Mouse (Mus musculus): Measurements from ENCODE around the gene Polrmt.

Polrmt gene

DNA sequence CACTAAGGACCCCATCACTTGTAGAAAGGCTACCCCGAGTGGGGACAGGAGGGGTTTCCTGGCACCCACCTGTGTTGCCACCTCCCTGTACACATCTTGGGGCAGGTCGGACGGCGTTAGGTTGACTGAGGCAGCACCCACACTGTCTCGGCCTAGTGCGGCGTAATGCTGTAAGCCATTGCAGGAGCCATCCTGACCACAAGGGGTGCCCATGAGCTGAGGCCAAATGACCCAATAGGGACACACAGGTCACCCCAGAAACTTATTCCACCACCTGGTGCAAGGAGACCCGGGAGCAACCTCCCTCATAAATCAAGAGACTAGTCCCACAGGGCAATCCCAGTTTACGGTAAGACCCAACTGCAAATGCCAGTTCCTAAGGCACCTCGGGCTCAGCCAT is 8.1 kb downstream of the Polrmt start:
- no peak for DNase-seq

DNA sequence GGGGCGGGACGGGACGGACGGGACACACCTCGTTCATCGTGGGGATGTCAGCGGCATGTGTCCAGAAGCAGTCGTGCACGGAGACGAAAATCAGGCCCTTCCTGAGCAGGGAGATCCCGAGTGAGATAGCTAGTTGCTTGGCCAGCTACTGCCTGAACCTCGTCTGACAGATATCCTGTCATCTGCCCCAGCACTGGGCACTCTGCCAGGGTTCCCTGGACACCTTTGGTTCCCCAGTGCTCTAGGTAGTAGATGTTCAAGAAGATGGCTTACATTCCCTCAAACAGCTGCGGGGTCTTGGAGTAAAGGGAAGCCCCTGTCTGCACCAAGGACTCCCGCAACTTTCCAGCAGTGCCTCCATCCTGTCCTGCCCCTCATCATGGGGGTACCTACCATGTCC is 9.7 kb downstream of the Polrmt start:
- DNase-seq: no peak

DNA sequence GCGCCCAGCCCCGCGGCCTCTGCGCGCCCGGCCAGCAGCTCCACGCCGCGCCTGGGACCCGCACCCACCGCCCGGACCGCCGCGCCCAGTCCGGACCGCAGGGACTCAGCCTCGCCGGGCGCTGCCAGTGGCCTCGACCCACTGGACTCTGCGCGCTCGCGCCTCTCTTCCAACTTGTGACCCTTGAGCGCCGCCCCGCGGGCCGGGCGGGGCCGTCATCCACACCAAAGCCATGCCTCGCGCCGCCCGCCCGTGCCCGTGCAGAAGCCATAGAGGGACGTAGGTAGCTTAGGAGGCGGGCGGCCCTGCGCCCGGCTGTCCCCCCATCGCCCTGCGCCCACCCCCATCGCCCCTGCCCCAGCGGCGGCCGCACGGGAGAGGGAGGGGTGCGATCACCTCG is 11.0 kb downstream of the Polrmt start:
- DNase-seq: no peak

DNA sequence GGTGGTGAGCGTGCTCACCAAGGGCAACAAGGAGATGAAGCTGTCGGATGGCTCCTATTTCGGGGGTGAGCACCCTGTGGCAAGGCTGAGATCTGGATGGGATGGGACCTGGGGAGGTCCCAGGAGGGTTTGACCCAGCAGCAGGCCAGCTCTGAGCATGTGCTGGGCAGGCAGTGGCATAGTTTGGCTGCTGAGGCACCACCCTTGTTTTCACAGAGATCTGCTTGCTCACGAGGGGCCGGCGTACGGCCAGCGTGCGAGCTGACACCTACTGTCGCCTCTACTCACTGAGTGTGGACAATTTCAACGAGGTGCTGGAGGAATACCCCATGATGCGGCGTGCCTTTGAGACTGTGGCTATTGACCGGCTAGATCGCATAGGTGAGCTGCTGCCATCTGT is 12.5 kb downstream of the Polrmt start:
- DNase-seq: no peak

DNA sequence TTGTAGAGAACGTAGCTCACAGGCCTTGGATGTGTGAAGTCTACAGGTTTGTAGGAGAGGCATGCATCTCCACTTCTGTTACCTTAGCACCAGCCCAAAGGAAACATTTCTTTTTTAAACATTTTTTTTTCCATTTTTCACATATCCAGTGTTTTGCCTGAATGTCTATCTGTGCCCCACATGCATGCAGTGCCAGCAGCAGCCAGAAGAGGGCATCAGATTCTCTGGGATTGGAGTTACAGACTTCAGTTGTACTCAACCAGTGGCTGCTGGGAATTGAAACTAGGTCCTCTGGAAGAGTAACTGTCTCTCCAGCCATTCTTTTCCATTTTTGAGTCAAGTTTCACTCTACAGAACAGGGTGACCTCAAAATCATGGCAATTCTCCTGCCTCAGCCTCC is 13.9 kb downstream of the Polrmt start:
- no peak for DNase-seq

DNA sequence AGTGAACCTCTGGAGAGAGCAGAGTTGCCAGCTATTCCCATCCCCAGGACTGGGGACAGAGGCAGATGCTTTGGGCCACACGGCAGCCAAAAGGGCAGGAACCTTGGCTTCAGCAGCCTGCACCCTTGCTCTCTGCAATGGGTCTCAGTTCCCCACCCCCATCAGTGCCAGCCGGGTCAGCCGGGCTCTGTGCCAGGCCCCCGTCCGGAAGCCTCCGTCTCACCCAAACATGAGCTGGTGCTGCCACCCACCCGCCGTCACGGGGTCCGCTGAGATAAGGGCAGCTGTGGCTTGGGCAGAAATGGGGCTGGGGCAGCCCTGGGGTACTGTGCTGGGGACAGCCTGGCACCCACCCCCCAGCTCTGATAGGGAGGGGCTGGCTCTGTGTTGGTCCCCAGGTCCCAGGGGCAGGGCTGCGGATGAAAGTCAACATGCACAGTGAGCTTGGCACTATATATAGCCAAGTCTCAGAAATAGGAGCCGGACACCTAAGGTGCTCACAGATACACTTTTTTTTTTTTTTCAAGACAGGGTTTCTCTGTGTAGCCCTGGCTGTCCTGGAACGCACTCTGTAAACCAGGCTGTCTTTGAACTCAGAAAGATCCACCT is 16.9 kb downstream of the Polrmt start:
- peak; percentile 84 for DNase-seq

DNA sequence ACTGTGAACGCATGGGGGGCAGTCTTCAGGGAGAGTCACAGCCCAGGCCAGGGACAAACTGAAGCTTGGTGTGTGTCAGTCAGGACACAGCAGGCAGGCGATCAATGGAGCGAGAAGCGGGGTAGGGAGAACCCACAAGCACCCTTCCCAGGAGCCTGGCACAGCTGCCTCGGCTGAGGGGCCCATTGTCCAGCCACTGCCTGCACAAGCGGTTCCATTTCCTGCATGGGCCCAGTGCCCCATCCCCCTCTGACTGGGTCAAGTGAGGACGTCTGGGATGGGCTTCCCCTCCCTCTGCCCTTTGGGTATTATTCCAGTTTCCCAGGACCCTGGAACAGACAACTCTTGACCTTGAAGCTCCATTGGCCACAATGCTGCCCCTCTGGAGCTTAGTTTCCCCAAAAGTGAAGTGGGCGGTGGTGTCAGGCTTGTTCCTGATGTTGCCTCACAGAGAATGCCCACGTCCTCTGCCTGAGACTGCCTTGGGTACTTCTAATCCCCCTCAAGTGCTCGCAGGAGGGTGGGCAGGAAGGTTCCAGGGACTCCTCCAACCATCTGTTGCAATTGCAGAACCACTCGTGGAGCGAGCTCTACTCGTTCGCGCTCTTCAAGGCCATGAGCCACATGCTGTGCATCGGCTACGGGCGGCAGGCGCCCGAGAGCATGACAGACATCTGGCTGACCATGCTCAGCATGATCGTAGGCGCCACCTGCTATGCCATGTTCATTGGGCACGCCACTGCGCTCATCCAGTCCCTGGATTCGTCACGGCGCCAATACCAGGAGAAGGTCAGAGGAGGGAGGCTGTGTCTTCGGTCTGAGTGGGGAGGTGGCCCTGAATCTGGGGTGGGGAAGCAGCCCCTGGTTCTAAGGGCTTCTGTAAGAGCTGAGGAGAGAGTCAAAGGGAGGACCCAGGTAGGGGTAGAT is 17.8 kb downstream of the Polrmt start:
- DNase-seq: peak; percentile 78

DNA sequence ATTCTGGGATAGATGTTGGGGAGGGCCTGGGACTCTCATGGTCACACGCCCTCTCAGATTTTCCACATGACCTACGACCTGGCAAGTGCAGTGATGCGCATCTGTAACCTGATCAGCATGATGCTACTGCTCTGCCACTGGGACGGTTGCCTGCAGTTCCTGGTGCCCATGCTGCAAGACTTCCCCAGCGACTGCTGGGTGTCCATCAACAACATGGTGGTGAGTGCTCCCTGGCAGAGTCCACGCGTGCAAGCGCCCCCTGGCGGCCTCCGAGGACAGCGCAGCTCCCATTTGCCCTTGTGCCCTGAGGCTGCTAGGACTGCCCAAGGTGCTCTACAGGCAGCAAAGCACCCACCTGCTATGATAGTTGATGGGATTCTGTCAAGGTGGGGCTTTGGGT is 20.3 kb downstream of the Polrmt start:
- no peak for DNase-seq

DNA sequence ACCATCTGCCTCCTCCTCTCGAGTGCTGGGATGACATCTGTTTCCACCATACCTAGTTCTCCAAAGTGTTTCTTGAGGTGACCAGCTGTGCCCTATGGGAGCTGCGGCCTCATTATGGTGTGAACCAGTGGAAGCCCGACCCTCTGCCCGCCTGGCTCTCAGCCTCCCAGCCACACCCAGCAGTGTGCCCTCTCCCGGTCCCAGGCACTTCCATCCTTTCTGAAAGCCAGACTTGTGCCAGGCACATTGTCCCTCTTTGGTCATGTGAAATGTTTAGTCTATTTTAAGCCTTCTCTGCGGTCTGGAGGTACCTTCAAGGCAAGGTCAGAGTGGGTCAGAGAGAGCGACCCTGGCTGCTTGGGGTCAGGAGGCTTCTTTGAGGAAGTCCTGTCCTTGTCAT is 22.7 kb downstream of the Polrmt start:
- DNase-seq: no peak

DNA sequence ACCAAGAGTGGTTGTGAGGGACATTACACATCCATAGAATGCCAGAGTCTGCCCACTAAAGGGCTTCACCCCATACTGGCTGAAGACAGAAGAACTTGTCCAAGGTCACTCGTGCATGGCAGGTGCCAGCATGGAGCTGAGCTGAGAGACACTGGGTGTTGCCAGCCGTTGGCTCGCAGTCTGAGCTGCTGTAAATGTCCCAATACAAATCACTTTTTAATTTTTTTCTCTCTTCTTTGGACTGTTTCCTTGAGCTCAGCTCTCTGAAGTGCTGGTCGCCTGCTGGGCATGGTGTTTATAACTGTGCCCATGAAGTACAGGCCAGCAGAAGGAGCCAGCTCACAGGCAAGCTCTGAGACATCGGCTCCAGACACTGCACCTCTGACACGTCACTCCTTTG is 23.3 kb downstream of the Polrmt start:
- no peak for DNase-seq

DNA sequence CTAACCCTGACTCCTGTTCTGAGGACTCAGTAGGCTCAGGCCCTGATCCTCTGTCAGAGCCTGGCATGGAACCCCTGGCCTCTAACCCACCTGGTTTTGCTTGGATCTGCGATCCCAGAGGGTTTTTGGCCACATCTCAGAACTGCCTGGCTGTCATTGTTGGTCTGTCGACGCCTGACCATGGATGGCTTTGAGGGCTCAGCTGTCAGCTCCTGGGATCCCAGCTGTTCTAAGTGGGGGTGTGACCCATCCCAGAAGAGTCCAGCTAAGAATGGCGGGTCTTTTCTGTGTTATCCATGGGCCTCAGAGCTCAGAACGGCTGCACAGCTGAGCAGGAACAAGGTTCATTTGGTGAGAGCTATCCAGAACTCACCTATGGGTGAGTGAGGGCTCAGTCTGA is 25.3 kb downstream of the Polrmt start:
- DNase-seq: no peak

DNA sequence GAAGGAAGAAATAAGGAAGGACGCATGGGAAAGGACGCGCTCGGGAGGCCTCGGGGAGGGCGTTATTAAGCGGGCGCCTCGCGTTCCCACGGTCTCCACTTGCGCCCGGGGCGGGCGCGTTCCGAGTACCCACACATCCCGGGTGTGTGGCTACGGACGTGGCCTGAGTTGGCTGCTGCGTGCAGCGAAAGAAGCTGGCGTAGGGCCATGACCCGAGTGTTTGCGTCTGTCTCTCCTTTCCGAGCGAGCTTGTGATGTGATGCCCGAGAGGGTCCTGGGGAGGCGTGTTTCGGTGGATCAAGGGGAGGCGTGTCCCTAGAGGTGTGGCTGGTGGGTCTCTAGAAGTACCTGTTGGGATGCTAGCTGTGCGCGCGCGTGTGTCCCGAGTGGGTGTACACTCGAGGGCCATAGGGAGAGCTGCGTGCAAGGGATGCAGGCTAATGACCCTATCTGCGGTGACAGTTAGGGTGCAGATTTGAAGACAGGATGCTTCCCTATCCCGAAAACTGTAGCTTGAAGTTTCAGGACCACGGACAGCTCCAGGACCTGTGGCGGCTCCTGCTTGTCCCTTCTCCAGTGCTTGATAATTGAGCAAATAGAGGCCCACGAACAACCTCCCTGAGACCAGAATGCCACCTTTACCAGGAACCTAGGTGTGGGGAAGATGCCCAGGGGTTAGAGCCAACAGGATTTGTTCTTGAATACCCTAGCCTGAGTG is 28.6 kb downstream of the Polrmt start:
- DNase-seq: no peak

DNA sequence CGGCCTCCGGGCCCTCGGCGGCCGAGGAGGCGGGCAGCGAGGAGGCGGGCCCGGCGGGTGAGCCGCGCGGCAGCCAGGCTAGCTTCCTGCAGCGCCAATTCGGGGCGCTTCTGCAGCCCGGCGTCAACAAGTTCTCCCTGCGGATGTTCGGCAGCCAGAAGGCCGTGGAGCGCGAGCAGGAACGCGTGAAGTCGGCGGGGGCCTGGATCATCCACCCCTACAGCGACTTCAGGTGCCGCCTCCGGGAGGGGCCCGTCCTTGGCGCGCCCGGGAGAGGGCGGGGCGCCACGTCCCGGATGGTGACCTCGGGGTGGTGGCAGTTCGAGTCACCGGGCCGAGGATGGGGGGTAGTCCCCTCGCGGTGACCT is 29.4 kb downstream of the Polrmt start:
- DNase-seq: no peak

DNA sequence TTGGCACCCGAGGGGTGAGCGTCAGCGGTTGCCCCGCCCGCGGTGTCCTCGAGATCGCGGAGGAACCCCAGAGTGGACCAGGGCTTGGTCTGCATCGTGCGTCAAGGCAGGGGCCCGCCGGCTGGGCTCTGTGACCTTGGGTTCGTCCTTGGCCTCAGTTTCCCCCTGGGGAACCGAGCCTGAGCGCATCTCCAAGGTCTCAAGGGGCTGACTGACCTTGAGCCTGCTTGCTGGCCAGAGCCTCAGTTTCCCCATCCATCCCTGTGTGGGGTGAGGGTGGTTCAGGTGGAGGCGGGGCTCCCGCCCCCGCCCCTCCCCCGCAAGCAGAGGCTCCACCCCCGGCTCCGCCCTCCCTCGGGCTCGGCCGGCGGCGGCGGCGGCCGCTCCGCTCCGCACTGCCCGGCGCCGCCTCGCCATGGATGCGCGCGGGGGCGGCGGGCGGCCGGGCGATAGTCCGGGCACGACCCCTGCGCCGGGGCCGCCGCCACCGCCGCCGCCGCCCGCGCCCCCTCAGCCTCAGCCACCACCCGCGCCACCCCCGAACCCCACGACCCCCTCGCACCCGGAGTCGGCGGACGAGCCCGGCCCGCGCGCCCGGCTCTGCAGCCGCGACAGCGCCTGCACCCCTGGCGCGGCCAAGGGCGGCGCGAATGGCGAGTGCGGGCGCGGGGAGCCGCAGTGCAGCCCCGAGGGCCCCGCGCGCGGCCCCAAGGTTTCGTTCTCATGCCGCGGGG is 30.0 kb downstream of the Polrmt start, which contains the start of gene Hcn2:
Hcn2 (plus strand) TSS at position 381 of the 734 bp plus-strand sequence.
- no peak for DNase-seq

DNA sequence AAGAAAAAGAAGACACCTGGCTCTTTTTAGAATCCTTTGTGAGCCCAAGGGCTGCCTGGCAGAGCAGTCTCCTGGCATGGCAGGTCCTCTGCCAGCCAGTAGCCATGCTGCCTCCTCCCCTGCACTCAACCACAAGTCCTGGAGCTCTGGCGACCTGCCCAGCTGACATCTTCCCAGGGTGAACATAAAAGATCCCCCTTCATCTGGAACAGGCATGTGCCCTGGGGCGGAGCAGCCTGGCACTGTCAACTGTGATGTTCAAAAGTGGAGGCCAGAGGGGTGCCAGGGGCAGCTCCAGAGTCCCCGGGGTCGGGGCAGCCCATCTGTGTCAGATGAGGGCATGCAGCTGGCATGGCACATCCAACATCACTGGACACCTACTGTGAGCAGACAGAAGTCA is 31.4 kb downstream of the Polrmt start:
- no peak for DNase-seq

DNA sequence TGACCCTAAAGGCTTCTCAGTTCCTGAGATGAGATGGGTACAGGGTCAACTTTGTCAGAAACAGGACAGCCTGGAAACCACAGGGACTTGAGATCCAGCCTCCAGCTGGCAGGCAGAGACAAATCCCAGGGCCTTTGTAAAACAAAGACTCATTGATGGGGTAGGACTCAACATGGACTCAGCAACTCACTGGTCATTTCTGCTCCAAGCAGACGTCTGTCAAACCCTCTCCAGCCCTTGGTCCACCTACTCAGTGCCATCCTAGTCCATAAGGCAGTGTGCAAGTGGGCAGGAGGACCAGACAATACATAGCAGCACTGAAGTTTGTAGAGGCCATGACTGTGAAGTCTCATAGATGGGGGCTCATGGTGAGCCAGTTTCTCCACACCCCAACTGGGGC is 33.2 kb downstream of the Polrmt start:
- no peak for DNase-seq

DNA sequence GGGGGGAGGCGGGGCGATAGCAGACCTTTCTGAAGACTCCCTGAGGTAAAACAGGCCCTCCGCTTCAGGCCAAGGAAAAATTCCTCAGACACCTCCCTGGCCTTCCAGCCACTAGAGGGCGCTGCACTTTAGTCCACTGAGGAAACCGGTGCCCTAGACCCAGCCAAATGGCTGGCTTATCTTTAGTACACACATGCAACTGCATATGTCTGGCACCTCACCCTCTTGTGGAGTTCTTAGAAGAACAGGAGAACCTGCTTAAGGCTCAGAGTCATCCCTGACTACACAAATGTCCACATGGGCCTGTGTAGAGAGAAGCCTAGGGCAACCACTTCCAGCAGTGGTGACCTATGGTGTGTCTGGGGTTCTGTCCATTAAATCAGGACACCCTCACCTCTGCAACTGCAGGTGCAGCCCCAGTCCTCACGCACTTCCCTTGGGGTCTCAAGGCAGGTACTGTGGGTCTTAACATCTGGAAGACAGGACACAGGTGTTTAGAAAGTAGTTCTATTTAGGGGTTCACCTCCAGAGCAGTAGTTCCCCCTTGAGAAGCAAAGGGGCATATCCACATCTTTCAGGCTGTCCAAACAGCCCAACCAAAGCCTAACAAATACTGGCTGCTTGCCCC is 33.8 kb downstream of the Polrmt start:
- peak; percentile 66 for DNase-seq

DNA sequence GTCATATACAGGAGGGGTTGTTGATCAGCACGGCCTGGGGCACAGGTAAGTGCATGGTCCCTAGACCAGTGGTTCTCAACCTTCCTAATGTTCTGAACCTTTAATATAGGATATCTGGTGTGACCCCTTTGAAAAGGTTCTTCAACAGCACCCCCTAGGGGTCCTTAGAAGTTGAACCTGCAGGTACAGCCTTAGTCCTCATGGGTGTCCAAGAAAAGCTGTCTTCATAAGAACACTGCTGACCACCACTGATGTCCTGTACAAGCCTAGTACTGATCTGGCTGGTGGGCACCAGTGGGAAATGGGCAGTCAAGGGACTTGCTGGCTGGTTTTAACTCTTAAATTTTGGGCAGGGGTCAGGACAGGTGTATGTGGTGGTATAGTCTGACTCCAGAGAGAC is 34.4 kb downstream of the Polrmt start:
- DNase-seq: no peak

DNA sequence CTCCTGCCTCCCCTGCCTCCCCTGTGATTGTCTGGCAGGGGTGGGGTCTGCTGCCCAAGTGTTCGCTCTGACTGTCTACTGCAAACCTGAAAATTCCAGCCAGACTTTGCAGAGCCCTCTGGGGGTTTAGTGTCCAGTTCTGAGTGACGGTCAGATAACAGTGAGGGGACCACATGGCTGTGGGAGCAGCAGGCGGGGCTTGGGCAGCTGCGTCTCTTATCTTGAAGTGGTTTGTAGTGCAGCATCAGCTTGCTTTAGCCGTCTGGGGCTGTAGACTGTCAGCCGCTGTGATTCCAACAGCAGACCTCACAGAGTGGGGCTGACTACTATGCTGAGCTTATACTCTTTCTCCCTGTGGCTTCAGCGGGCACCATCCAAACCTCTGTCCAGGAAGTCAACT is 37.1 kb downstream of the Polrmt start:
- no peak for DNase-seq

DNA sequence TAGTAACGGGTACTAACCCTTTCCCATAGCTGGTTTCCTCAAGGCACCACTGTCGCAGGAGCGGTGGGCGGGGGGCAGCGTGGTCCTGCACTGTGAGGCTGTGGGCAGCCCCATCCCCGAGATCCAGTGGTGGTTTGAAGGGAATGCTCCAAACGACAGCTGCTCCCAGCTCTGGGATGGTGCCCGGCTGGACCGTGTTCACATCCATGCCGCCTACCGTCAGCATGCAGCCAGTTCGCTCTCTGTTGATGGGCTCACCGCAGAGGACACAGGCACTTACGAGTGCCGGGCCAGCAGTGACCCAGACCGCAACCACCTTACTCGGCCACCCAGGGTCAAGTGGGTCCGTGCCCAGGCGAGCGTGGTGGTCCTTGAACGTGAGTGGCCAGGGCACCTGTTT is 37.7 kb downstream of the Polrmt start:
- no peak for DNase-seq

DNA sequence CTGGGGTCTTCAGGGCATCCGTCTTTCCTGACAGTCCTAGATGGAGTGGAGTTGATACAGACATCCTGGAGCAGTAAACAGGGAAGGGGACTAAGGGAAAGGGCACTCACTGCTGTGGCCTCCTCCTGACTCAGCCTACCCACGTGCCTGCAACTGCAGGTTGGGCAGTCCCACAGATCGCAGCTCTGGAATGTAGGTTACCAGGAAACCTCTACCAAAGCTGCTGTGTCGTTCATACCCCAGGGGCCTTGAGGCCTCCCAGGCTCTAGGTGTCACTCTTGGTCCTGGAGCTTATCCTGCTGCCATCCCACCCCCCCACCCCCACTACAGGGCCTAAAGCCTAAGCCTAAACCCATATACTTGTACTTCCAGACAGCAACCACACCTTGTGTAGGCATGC is 38.6 kb downstream of the Polrmt start:
- no peak for DNase-seq

DNA sequence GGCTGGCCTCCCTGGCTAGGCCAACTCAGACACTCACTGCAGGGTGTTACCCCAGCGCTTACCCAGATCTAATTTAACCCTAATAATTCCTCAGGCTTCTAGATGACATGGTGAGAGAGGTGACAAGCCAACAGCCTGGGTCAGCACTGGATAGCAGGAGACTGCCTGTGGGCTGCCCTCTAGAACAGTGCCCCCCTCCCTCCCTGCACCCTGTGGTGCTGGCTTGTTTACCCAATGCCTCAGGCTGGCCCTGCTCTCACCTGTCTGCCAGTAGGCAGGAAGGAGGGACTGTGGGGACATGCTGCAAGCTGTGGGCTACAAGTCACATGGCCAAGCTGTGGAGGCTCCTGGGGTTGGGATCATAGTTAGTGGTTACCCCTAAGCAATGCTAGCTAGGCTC is 39.2 kb downstream of the Polrmt start:
- DNase-seq: no peak

All from layer of hippocampus, adult 9-11 months (tissue).